Mouse (Mus musculus): ENCODE measurements around the gene Rpia. TPM values are rescaled to one million over a fixed set of nuclear protein-coding genes. Genes with fewer than 3 reads are reported as not detected.

Rpia gene
- polyA plus RNA-seq, 1 experiment from 2014 or later = 3.5 TPM

DNA sequence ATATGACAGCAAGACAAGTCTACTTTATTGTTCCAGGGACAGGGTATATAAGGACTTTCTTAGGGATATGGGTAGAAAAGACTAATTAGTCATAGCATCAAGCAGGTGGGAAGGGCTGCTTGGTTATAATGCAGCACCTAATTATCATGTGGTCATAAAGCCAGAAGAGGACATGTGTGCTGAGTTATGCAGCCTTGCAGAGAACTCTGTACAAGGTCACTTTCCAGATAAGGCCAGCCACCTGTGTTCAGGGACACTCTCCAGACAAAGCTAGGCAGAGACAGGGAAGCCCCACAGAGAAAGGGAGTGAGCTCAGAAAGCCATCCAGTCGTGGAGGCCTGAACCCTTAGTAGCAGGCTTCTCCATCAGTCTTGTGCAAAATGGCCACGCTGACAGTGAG is 29.5 kb upstream of the Rpia start:
- no peak for ATAC-seq
- Histone ChIP-seq H3K4me2 (replicated peaks) (no peak overlapping the region), H3K9ac (replicated peaks) (no peak overlapping the region), H3K4me3 (replicated peaks) (no peak overlapping the region), H3K36me3 (no peaks in the 10 kb centered on the region), H3K9me3 (no peaks in the 10 kb centered on the region), H3K4me1 (replicated peaks) (peaks cover 5% of the 10 kb centered on the region; the same call in 1 of the 2 replicates), H3K27me3 (no peaks in the 10 kb centered on the region), H3K27ac (no peak overlapping the region)
- WGBS = 73% methylated on average over 2 of the region's 2 CpGs

DNA sequence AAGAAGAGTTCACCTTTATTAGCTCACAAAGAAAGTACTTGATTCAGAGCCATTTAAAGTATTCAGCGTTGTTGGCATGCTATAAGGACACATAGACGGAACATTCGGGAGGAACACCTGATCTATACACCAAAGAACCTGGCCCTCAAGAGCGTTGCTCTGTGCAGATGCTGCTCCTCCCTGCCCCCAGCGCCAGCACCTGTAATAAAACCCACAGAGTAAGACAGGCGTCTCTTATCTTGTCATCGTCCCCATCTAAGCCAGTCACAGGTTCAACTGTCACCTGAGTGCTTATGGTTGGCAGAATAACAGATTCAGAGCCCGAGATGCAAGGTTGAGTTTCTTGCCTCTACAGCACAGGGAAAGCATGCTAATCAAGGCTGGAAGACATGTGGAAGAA is 23.4 kb upstream of the Rpia start:
- ATAC-seq = no peak
- Histone ChIP-seq H3K9me3 (no peaks in the 10 kb centered on the region), H3K4me1 (replicated peaks) (no peaks in the 10 kb centered on the region), H3K9ac (replicated peaks) (no peak overlapping the region), H3K4me2 (replicated peaks) (no peak overlapping the region), H3K27me3 (no peaks in the 10 kb centered on the region), H3K4me3 (replicated peaks) (no peak overlapping the region), H3K36me3 (no peaks in the 10 kb centered on the region), H3K27ac (no peak overlapping the region)
- 87% methylated on average over 8 of the region's 8 CpGs for WGBS

DNA sequence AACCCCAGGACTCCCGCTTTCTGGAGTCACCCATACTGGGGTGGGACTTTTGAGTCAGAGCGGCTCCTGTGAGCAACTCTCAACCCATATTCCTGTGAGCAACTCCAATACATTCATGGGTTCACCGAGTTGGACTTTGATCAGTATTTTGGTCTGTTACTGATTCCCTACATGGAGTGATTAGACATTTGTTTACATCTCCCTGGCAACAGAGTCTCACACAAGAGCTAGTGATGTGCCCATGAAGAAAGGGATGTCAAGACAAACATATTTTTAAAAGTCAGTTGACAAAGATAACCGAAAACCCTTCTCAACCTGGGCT is 22.6 kb upstream of the Rpia start:
- H3K27me3 ChIP-seq = no peaks in the 10 kb centered on the region
- no peak overlapping the region for H3K27ac ChIP-seq
- H3K4me1 ChIP-seq (replicated peaks) = no peaks in the 10 kb centered on the region
- H3K9ac ChIP-seq (replicated peaks) = no peak overlapping the region
- no peak for ATAC-seq
- no peak overlapping the region for H3K4me2 ChIP-seq (replicated peaks)
- WGBS = 84% methylated on average over 4 of the region's 4 CpGs
- no peaks in the 10 kb centered on the region for H3K9me3 ChIP-seq
- H3K36me3 ChIP-seq = no peaks in the 10 kb centered on the region
- H3K4me3 ChIP-seq (replicated peaks) = no peak overlapping the region

DNA sequence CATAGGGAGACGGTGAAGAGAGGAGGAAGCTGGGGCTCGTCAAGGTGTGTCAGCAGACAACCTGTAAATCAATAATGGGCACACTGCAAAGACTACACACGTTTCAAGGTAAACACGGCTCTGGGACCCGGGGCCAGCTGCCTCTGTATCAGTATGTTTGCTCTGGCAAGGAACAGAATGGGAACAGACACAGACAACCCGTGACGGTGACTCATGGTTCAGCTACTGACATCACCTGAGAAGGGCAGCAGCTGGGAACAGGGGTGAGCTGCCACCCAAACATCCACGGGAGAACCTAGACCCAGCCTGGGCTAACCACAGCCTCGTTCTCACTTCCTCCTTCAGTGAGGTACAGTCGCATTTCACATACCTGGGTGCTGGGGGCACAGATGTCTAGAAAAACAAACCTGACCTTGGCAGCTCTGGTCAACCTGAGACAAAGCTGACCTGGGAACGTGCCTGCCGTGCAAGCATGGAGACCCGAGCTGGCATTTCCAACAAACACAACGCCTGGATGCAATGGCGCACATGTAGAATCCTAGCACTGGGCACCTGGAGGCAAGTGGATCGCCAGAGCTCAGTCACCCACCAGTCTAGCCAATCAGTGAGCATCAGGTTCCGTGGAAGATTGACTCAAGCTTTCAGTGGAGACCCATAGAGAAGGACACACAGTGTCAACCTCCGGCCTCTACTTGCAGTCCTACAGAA is 22.0 kb upstream of the Rpia start:
- Histone ChIP-seq H3K27ac (no peak overlapping the region), H3K4me2 (replicated peaks) (no peak overlapping the region), H3K9me3 (no peaks in the 10 kb centered on the region), H3K27me3 (no peaks in the 10 kb centered on the region), H3K4me1 (replicated peaks) (no peaks in the 10 kb centered on the region), H3K36me3 (no peaks in the 10 kb centered on the region), H3K4me3 (replicated peaks) (no peak overlapping the region), H3K9ac (replicated peaks) (no peak overlapping the region)
- no peak for ATAC-seq
- 88% methylated on average over 18 of the region's 18 CpGs for WGBS

DNA sequence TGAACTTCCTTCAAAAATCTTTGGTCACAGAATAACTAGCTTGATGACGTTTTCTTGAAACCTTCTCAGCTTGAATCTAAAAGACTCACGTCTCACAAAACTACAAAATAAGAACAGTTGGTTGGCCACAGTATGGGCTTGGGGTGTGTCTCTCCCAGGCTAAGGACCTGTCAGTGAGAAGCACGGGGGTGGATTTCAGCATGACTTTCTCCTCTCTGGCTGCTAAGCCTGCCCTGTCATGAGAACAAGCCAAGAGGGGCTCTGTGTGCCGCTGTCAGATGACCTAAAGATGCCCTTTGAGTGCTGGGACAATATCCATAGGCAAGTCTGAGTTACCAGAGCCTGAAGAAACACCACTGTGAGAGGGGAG is 20.5 kb upstream of the Rpia start:
- H3K4me2 ChIP-seq (replicated peaks) = no peak overlapping the region
- ATAC-seq = no peak
- H3K27ac ChIP-seq = no peak overlapping the region
- H3K4me3 ChIP-seq (replicated peaks) = no peak overlapping the region
- WGBS = 32% methylated on average over 4 of the region's 4 CpGs
- no peaks in the 10 kb centered on the region for H3K36me3 ChIP-seq
- H3K9ac ChIP-seq (replicated peaks) = no peak overlapping the region
- no peaks in the 10 kb centered on the region for H3K9me3 ChIP-seq
- H3K27me3 ChIP-seq = no peaks in the 10 kb centered on the region
- no peaks in the 10 kb centered on the region for H3K4me1 ChIP-seq (replicated peaks)

DNA sequence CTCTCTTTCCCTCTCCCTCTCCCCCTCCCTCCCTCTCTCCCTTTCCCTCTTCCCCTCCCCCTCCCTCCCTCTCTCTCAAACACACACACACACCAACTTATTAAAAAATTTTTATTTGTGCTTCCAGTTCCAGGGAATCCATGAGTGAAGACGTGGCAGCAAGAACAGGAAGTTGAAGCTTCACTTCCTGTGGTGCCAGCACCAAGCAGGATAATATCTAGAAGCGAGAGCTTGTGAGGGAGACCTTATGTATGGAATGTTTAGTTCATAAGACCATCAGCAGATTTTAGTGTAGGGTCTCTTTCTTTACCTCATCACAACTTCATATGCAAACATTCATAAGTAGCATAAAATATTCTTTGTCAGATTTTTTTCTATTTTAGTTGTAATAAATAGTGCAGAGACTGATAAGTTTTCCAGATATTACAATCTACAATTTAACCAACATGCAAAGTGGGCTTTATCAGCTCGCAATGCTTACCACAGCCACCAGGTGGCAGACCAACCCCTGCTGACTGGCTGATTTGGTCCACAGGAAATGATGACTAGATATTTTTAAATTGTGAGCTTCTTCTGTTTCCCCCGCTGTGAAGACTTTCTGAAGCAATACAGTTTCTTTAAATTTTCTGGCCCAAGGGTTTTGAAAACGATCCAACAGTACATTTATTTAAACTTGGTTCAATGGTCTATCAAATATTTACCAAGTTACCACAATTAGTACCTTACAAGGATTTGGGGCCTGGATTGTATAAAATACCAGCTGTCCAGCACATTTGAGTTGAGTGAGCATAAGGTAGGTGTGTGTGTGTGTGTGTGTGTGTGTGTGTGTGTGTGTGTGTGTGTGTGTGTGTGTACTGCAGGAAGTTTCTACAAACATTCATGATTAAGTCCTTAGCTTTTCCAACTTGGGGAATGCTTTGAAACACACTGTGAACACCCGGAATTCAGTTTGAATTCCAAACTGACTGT is 19.8 kb upstream of the Rpia start:
- Histone ChIP-seq H3K9me3 (no peaks in the 10 kb centered on the region), H3K9ac (replicated peaks) (no peak overlapping the region), H3K27me3 (no peaks in the 10 kb centered on the region), H3K27ac (no peak overlapping the region), H3K4me1 (replicated peaks) (no peaks in the 10 kb centered on the region), H3K4me3 (replicated peaks) (no peak overlapping the region), H3K4me2 (replicated peaks) (no peak overlapping the region), H3K36me3 (no peaks in the 10 kb centered on the region)
- ATAC-seq = no peak
- 23% methylated on average over 6 of the region's 6 CpGs for WGBS

DNA sequence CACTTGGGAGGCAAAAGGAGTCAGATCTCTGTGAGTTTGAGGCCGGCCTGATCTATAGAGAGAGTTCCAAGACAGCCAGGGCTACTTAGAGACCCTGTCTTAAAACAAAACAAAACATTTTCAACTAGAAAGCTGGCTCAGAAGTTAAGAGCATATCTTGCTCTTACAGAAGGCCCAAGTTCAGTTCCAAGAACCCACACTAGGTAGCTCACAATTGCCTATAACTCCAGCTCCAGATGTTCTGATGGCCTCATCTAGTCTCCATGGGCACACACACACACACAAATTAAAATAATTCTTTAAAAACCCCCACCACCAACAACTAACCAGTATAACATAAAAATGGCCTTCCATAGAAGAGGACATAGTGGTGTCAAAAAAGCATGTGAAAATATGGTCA is 18.5 kb upstream of the Rpia start:
- Histone ChIP-seq H3K9ac (replicated peaks) (no peak overlapping the region), H3K27ac (no peak overlapping the region), H3K4me2 (replicated peaks) (no peak overlapping the region), H3K4me1 (replicated peaks) (peaks cover 8% of the 10 kb centered on the region), H3K9me3 (no peaks in the 10 kb centered on the region), H3K27me3 (no peaks in the 10 kb centered on the region), H3K36me3 (no peaks in the 10 kb centered on the region), H3K4me3 (replicated peaks) (no peak overlapping the region)
- ATAC-seq = no peak
- 75% methylated on average over 1 of the region's 1 CpGs for WGBS

DNA sequence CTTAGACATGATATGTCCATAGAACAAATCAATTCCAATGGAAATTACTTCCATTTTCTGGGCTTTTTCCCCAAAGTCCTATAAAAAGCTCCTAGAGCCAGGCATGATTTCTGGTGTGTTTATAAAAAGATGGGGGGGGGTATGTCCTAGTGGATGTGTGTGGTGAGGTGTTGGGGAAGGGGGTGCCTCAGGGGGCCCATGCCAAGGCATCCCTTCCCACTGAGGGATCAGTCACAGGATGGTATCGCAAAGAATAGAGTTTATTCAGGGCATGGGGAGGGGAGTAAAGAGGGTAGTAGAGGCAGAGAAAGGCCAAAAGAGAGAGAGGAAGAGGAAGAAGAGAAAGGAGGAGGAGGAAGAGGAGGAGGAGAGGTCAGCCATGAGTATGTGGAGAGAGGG is 14.5 kb upstream of the Rpia start:
- Histone ChIP-seq H3K36me3 (no peaks in the 10 kb centered on the region), H3K27ac (no peak overlapping the region), H3K9me3 (no peaks in the 10 kb centered on the region), H3K27me3 (no peaks in the 10 kb centered on the region), H3K4me2 (replicated peaks) (peak overlapping the region; percentile 33; the same call in 1 of the 2 replicates), H3K9ac (replicated peaks) (0 out of 2 replicates have a peak overlapping the region, but pooled peaks have one; percentile 32), H3K4me3 (replicated peaks) (no peak overlapping the region), H3K4me1 (replicated peaks) (peaks cover 8% of the 10 kb centered on the region)
- WGBS = 36% methylated on average over 1 of the region's 1 CpGs
- ATAC-seq = peak; percentile 22; the same call in 1 of the 2 replicates

DNA sequence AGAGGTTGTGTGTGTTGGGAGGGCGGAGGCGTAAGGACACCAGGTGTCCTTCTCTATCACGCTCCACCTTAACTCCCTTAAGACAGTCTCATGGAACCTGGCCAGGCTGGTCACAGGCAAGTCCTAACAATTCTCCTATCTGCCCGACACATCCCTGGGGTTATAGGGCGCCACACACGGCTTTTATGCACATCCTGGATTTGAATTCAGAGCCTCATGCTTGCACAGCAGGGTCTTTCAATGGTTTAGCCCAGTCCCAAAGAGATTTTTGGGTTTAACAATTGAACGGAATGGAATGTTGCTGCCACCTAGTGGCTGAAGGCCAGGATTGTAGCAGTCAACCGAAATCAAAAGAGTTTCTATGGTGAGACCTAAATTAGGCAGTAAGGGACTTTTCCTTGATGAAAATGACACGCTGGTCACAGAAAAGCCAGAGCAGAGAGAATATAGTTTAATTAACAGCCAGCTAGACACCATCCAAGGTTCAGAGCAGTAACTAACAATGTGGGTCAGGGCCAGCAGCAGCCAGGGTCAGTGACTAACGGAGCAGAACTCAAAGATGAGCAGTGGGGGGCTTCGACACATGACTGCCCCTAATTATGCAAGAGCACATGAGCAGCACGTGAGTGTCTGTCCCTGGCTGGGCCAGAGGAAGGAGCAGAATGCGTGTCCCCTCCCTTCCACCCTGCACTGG is 13.9 kb upstream of the Rpia start:
- H3K4me2 ChIP-seq (replicated peaks) = peak overlapping the region; percentile 33
- H3K4me1 ChIP-seq (replicated peaks) = peaks cover 8% of the 10 kb centered on the region
- H3K9ac ChIP-seq (replicated peaks) = 0 out of 2 replicates have a peak overlapping the region, but pooled peaks have one; percentile 32
- peak overlapping the region; percentile 35; the same call in 1 of the 2 replicates for H3K27ac ChIP-seq
- H3K36me3 ChIP-seq = no peaks in the 10 kb centered on the region
- no peak overlapping the region for H3K4me3 ChIP-seq (replicated peaks)
- ATAC-seq = peak; percentile 80
- H3K9me3 ChIP-seq = no peaks in the 10 kb centered on the region
- 12% methylated on average over 13 of the region's 13 CpGs for WGBS
- no peaks in the 10 kb centered on the region for H3K27me3 ChIP-seq

DNA sequence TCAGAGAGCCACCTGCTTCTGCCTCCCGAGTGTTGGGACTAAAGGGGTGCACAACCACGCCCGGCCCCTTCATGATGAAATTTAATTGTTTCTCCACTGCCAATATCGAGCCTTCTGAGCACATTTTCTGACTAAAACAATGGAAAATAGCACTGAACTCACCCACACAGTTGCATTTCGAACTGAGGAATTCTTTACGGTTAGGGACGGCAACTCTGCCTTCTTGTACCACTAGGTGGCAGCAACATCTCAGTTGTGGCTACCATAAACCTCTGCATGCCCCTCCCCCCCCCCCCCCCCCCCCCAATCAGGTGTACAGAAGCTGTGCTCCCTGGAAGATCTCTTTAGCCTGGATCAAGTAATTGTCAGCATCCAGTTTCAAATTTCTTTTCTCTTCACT is 13.2 kb upstream of the Rpia start:
- no peaks in the 10 kb centered on the region for H3K9me3 ChIP-seq
- H3K4me2 ChIP-seq (replicated peaks) = no peak overlapping the region
- peak; percentile 63 for ATAC-seq
- H3K36me3 ChIP-seq = no peaks in the 10 kb centered on the region
- peaks cover 8% of the 10 kb centered on the region for H3K4me1 ChIP-seq (replicated peaks)
- no peak overlapping the region for H3K9ac ChIP-seq (replicated peaks)
- 14% methylated on average over 7 of the region's 7 CpGs for WGBS
- H3K27ac ChIP-seq = no peak overlapping the region
- no peak overlapping the region for H3K4me3 ChIP-seq (replicated peaks)
- no peaks in the 10 kb centered on the region for H3K27me3 ChIP-seq

DNA sequence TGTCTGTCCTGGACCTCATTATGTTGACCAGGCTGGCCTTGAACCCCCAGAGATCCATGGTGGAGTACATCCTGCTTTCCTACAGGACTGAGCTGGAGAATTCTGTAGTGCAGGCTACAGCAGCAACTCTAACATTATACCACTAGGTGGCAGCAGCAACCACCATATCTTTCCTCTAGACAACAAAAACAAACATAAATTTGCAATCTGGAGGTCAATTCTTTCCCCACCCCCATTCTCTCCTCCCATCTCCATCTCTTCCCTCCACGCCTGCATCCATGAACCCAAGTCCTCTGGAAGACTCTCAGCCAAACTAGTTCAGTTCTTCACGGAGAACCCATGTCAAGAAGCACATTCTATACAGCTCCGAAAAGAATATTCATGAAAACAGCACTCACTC is 12.6 kb upstream of the Rpia start:
- WGBS = 27% methylated on average over 3 of the region's 3 CpGs
- ATAC-seq = 0 out of 2 replicates have a peak, but pooled peaks have one; percentile 31
- H3K4me2 ChIP-seq (replicated peaks) = no peak overlapping the region

More for the DNA sequence above, 12.6 kb upstream of the Rpia start:
- Histone ChIP-seq H3K9me3 (no peaks in the 10 kb centered on the region), H3K27me3 (no peaks in the 10 kb centered on the region), H3K4me3 (replicated peaks) (no peak overlapping the region), H3K27ac (no peak overlapping the region), H3K36me3 (no peaks in the 10 kb centered on the region), H3K9ac (replicated peaks) (no peak overlapping the region), H3K4me1 (replicated peaks) (peaks cover 8% of the 10 kb centered on the region)
